Mouse (Mus musculus) limb, embryonic 14.5 days (tissue): ENCODE data around the gene Rnf181. TPM values are rescaled to one million over a fixed set of nuclear protein-coding genes. Genes with fewer than 3 reads are reported as not detected.

Source experiments
- ATAC-seq: fragments of 200-750 bp; cut with Nextera tagmentation; 2 replicates; pipeline ENCODE4 v1.8.0; 2017; ENCODE audit warnings: low read depth, moderate number of reproducible peaks, moderate TSS enrichment; ENCODE audit not compliant: low FRiP score
- DNase-seq: peaks from one replicate; pipeline ENCODE4 v3.0.0-alpha.2; 2015; ENCODE audit warnings: low spot score
- H3K27ac ChIP-seq: fragments of 300-500 bp; sonication (generic); replicated peaks from 2 replicates; pipeline ENCODE4 v1.5.1; 2014; ENCODE audit warnings: low read depth, mild to moderate bottlenecking, low read length, moderate library complexity, mixed read lengths
- H3K27me3 ChIP-seq: fragments of 300-500 bp; sonication (generic); 2 replicates; pipeline ENCODE4 v1.6.1; 2014; ENCODE audit warnings: low read length, mixed read lengths; ENCODE audit not compliant: control insufficient read depth, insufficient read depth
- H3K36me3 ChIP-seq: fragments of 300-500 bp; sonication (generic); 2 replicates; pipeline ENCODE4 v1.6.1; 2014; ENCODE audit warnings: mild to moderate bottlenecking, low read length, moderate library complexity, mixed read lengths; ENCODE audit not compliant: control insufficient read depth, insufficient read depth
- H3K4me1 ChIP-seq: fragments of 300-500 bp; sonication (generic); 2 replicates; pipeline ENCODE4 v1.6.1; 2014; ENCODE audit warnings: antibody characterized with exemption, low read length, mixed read lengths; ENCODE audit not compliant: control insufficient read depth, insufficient read depth
- H3K4me2 ChIP-seq: fragments of 300-500 bp; sonication (generic); replicated peaks from 2 replicates; pipeline ENCODE4 v1.6.1; 2014; ENCODE audit warnings: low read depth, mild to moderate bottlenecking, low read length, moderate library complexity; ENCODE audit not compliant: severe bottlenecking
- H3K4me3 ChIP-seq: fragments of 300-500 bp; sonication (generic); replicated peaks from 2 replicates; pipeline ENCODE4 v1.5.1; 2014; ENCODE audit warnings: low read length
- H3K9ac ChIP-seq: fragments of 300-500 bp; sonication (generic); 2 replicates; pipeline ENCODE4 v1.6.1; 2014; ENCODE audit warnings: mild to moderate bottlenecking, low read depth, low read length, moderate library complexity; ENCODE audit not compliant: severe bottlenecking
- H3K9me3 ChIP-seq: fragments of 300-500 bp; sonication (generic); 2 replicates; pipeline ENCODE4 v1.6.1; 2016; ENCODE audit warnings: low read length; ENCODE audit not compliant: control insufficient read depth
- POLR2A ChIP-seq: fragments of 200-500 bp; IDR thresholded peaks from 2 replicates; pipeline ENCODE4 v1.8.0; 2012; ENCODE audit warnings: inconsistent platforms, mild to moderate bottlenecking, moderate library complexity, borderline replicate concordance; ENCODE audit not compliant: insufficient read depth, insufficient read length; ENCODE audit errors: extremely low read depth
- WGBS: fragments of 180-500 bp; shearing (Covaris S2); extraction: QIAGEN DNeasy Blood & Tissue Kit; methylation state at CpG from one replicate; pipeline ENCODE4 v1.1.7; 2014; 5-methylcytosine and 5-hydroxymethylcytosine counted together
- polyA plus RNA-seq, 2 experiments: library from polyadenylated mRNA; depleted of rRNA in 1 of 2; stranded (reverse) in 1 of 2; unstranded in 1 of 2; fragments of >200 nt; fragmentation: Nextera tagmentation in 1 of 2; extraction: Ambion mirVana in 1 of 2; gene quantifications; 2 replicates each; pipeline versions ENCODE4 v1.2.1 to v1.2.3; 2012 to 2014

Gene Rnf181
- polyA plus RNA-seq, 2 experiments: 65.7 to 84.4 TPM

- Histone ChIP-seq H3K27ac (no peak overlapping the region), H3K27me3 (no peaks in the 10 kb centered on the region), H3K4me1 (no peaks in the 10 kb centered on the region), H3K9me3 (no peaks in the 10 kb centered on the region), H3K9ac (no peak overlapping the region), H3K4me3 (0 out of 2 replicates have a peak overlapping the region, but pooled peaks have one; percentile 9), H3K4me2 (no peak overlapping the region), H3K36me3 (no peaks in the 10 kb centered on the region)
- no peak for DNase-seq
- TF ChIP-seq POLR2A: no peak
- 87% methylated on average over 8 of the region's 8 CpGs for WGBS
- no peak for ATAC-seq
Measured at GRCm38 (mm10) chr6:72378510-72379234, 11.9 kb upstream of the Rnf181 start.

GRCm38 (mm10) chr6:72374820-72375563, 8.2 kb upstream of the Rnf181 start:
- Histone ChIP-seq H3K27ac (no peak overlapping the region), H3K9ac (no peak overlapping the region), H3K4me3 (no peak overlapping the region), H3K4me2 (no peak overlapping the region), H3K36me3 (no peaks in the 10 kb centered on the region), H3K4me1 (no peaks in the 10 kb centered on the region), H3K9me3 (no peaks in the 10 kb centered on the region), H3K27me3 (no peaks in the 10 kb centered on the region)
- ATAC-seq (no peak), DNase-seq (no peak)
- WGBS: 80% methylated on average over 15 of the region's 15 CpGs
- TF ChIP-seq POLR2A: no peak

- TF ChIP-seq POLR2A: no peak
Measured at GRCm38 (mm10) chr6:72374206-72374605, 7.5 kb upstream of the Rnf181 start.

GRCm38 (mm10) chr6:72373184-72373583, 6.4 kb upstream of the Rnf181 start:
- Histone ChIP-seq H3K4me1 (no peaks in the 10 kb centered on the region), H3K4me2 (no peak overlapping the region)
- no peak for ATAC-seq

More at GRCm38 (mm10) chr6:72374206-72374605, 7.5 kb upstream of the Rnf181 start:
- Histone ChIP-seq H3K36me3 (no peaks in the 10 kb centered on the region), H3K4me3 (no peak overlapping the region), H3K4me1 (no peaks in the 10 kb centered on the region), H3K9me3 (no peaks in the 10 kb centered on the region), H3K27me3 (no peaks in the 10 kb centered on the region), H3K27ac (no peak overlapping the region), H3K4me2 (no peak overlapping the region), H3K9ac (no peak overlapping the region)
- 58% methylated on average over 7 of the region's 7 CpGs for WGBS
- DNase-seq (no peak), ATAC-seq (no peak)

GRCm38 (mm10) chr6:72371571-72371970, 4.8 kb upstream of the Rnf181 start:
- no peak for DNase-seq
- Histone ChIP-seq H3K4me3 (no peak overlapping the region), H3K9me3 (no peaks in the 10 kb centered on the region), H3K4me1 (no peaks in the 10 kb centered on the region), H3K4me2 (no peak overlapping the region), H3K36me3 (no peaks in the 10 kb centered on the region), H3K27ac (no peak overlapping the region), H3K9ac (no peak overlapping the region), H3K27me3 (no peaks in the 10 kb centered on the region)
- ATAC-seq: no peak
- no peak for TF ChIP-seq POLR2A
- WGBS: 17% methylated on average over 1 of the region's 1 CpGs

More at GRCm38 (mm10) chr6:72373184-72373583, 6.4 kb upstream of the Rnf181 start:
- no peaks in the 10 kb centered on the region for H3K36me3 ChIP-seq
- WGBS: 86% methylated on average over 4 of the region's 4 CpGs
- H3K27me3 ChIP-seq: no peaks in the 10 kb centered on the region
- no peak overlapping the region for H3K27ac ChIP-seq
- no peaks in the 10 kb centered on the region for H3K9me3 ChIP-seq
- no peak overlapping the region for H3K9ac ChIP-seq
- TF ChIP-seq POLR2A: no peak
- no peak overlapping the region for H3K4me3 ChIP-seq
- no peak for DNase-seq
